Mouse (Mus musculus) lung, postnatal 4 days (tissue): ENCODE data around the gene Ost4.

Experiments used
- DNase-seq, 2 experiments: peaks; one replicate each; pipeline ENCODE4 v3.0.0; 2021

The Ost4 gene

DNA sequence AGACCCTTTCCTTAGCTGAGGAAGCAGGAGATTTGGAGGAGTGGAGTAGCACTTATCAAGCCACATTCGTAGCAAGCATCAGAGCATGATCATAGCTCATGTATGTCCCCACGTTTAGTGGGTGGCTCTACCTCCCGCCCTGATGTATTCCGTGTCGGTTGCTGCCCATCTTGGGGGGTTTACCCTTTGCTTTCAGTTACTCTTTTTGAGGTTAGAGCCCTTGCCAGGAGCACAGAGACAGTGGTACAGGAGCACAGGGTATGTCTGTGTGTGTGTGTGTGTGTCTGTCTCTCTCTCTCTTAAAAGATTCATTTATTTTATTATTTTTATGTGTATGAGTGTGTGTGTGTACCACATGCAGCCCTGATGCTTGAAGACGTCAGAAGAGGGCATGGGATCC, 15.5 kb upstream of the Ost4 start:
- DNase-seq = no peak

DNA sequence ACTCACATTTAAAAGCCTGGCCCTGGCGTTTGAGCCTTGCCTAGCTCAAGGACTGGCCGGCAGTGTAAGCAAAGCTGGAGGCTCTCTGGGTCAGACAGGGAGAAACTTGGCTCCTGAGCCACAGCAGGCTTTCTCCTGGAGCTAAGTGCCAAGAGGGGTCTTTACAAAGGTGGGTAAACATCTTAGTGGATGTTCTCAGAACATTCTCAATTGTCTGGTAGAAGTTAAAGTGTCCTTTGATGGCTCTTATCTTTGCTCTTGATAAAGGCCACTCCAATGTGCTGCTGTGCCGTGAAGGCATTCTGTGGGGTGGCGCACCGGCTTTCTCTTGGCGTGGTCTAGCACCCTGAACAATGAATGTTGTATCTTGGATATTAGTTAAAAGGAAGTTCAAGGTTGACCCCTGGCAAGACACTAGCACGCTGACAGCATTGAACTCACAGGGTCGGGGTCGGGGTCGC, 15.0 kb upstream of the Ost4 start:
- DNase-seq = peak in 1 of 2 experiments; percentile 51

DNA sequence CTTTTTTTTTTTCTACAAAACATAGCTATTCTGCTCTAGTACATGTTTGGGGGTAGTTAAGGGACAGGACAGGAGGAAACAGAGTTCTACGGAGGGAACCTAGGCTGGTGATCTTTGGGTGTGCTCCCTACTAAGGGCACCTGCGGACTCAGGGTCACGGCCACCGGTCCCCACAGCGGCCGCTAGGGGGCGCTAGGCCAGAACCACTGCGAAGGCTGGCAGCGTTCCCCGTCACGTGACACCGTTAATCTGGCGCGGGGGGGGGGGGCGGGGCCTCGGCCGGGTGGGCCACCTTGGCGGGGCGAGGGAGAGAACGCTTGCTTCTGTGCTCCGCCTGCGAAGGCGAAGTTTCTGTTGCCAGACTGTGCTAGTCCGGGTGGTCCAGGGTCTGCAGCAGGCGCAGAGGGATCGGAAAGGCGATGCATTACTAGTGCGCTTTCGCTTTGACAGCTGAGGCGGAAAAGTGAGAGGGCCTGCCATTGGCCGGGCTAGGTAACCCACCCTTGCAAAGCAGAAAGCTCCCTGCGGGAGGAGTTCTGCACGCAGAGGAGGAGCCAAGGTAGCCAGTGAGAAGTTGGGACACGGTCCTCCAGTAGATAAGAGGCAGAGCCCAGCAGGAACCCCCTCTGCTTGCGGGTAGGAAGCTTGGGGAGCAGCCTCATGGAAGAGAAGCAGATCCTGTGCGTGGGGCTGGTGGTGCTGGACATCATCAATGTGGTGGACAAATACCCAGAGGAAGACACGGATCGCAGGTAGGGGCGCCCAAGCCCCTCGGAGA, 13.9 kb upstream of the Ost4 start, which contains the start of gene Khk:
TSS of gene Khk (plus strand) at position 176 of the 778 bp plus-strand sequence.
- peak; percentile 90 to 94 for DNase-seq

DNA sequence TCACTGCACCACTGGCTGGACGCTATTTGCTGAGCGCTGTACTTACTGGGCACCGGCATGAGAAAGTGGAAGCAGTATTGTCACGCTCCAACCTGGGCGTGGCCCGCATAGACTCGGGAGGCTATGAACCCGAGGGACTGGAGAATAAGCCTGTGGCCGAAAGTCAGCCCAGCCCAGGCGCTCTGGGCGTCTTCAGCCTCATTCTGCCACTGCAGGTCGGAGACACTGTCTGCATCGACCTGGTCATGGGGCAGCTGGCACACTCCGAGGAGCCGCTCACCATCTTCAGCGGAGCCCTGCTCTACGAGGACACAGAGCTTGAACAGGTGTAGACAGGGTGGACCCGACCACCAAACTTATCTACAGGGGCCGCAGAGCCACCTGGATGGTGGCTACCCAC, 13.0 kb upstream of the Ost4 start:
- peak; percentile 48 to 59 for DNase-seq

DNA sequence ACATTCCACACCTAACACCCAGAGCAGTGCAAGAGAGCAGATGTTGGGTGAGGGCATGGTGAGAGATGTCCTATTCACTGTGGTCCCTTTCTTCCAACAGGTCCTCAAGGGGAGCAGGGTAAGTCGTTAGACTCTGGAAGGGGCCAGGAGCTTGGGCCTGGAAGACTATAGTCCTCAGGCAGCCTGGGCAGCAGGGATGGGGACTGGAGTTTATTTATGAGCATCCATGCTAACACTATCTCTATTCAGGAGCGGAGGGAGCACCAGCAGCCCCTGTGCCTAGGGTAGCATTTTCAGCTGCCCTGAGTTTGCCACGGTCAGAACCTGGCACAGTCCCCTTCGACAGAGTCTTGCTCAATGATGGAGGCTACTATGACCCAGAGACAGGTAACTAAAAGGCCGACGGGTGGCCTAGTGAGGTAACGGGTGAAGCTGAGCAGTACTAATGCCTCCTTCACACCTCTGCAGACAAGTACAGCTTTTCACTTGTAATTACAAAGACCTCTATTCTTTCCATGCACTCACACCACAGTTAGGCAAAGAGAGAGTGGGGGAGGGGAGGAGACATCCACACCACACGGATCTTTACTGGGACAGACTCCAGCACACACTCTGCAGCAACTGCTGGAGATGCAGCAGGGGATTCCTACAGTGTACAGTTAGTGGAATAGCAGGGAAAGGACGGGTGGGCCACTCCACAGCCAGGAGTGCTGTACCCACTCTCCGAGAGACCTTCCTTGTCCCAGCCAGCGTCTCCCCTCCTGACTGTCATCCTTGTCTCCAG, 12.4 kb upstream of the Ost4 start:
- DNase-seq = no peak

DNA sequence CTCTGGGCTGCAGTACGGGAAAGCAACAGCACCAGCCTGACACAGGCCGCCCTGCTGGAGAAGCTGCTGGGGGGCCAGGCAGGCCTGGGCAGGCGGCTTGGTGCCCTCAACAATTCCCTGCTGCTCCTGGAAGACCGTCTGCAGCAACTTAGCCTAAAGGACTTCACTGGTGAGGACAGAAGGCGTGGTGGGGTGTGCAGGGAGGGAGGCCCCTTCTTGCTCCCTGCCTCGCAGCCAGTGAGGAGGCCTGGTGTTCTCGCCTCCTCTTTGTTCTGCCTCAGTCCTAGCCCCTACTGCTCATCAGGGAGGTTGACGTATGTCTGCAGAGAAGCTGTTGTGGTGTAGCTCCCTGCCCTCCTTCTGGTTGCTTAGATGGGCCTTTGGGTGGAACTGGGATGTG, 11.1 kb upstream of the Ost4 start:
- DNase-seq = no peak

DNA sequence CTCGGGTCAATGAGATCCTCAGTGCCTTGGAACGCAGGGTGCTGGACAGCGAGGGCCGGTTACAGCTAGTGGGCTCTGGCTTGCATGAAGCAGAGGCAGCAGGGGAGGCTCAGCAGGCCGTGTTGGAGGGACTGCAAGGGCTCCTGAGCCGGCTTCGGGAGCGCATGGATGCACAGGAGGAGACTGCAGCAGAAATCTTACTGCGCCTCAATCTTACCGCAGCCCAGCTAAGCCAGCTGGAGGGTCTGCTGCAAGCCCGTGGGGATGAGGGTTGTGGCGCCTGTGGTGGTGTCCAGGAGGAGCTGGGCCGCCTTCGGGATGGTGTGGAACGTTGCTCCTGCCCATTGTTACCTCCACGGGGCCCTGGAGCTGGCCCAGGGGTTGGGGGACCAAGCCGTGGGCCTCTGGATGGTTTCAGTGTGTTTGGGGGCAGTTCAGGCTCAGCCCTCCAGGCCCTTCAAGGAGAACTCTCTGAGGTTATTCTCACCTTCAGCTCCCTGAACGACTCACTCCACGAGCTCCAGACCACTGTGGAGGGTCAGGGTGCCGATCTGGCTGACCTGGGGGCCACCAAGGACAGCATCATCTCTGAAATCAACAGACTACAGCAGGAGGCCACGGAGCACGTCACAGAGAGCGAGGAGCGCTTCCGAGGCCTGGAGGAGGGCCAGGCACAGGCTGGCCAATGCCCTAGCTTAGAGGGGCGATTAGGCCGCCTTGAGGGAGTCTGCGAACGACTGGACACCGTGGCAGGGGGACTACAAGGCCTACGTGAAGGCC, 10.5 kb upstream of the Ost4 start:
- peak in 1 of 2 experiments; percentile 26 for DNase-seq

DNA sequence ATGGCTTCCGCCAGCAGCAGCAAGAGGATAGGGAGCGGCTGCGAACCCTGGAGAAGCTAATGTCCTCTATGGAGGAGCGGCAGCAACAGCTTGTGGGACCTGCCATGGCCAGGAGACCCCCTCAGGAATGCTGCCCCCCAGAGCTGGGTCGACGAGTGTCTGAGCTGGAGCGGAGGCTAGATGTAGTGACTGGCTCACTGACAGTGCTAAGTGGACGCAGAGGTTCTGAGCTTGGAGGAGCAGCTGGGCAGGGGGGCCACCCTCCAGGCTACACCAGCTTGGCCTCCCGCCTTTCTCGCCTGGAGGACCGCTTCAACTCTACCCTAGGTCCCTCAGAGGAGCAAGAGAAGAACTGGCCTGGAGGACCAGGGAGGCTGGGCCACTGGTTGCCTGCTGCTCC, 9.8 kb upstream of the Ost4 start:
- DNase-seq = peak in 1 of 2 experiments; percentile 28

DNA sequence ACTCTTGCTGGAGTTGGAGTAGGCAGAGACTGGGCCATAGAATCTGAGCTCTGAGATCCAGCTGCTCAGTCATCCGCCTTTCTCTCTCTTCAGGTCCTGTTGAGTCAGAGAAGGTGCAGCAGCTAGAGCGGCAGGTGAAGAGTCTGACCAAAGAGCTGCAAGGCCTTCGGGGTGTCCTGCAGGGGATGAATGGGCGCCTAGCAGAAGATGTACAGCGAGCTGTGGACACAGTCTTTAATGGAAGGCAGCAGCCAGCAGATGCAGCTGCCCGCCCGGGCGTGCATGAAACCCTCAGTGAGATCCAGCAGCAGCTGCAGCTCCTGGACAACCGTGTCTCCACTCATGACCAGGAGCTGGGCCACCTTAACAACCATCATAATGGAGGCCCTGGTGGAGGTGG, 9.3 kb upstream of the Ost4 start:
- no peak for DNase-seq

DNA sequence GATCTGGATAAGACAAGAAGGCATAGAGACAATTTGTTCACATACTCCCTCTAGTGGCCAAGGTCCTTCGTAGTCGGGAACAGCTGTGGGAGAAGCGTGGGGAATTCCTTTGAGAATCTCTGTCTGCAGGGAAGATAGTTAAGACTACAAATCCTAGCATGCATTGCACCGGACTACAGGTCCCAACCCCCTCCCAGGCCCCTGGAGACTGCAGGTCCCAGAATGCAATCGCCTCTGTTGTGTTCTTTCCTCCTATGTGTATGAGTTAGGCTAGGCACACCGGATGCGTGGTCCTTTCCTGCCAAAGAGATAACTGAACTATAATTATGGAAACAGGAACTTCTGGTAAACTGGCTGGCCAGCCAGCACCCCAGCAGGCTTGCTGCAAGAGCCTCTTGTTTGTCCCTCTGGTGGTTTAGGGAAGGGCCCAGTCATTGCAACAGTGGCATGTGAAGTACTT, 8.4 kb upstream of the Ost4 start:
- peak; percentile 91 to 96 for DNase-seq

DNA sequence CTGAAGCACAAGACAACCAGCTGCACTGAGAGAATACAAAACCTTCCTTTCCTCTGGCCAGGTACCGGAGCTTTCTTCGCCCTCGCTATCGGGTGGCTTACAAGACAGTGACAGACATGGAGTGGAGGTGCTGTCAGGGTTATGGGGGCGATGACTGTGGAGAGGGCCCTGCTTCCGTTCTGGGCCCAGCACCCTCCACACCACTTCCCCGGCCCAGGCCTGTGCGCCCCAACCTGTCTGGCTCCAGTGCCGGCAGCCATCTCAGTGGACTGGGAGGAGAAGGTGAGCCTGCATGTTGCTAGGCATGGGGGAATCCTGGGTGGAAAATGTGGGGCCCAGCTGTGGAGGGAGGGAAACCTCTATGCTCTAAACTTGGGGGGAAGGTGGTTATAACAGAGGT, 7.9 kb upstream of the Ost4 start:
- peak; percentile 42 to 48 for DNase-seq

DNA sequence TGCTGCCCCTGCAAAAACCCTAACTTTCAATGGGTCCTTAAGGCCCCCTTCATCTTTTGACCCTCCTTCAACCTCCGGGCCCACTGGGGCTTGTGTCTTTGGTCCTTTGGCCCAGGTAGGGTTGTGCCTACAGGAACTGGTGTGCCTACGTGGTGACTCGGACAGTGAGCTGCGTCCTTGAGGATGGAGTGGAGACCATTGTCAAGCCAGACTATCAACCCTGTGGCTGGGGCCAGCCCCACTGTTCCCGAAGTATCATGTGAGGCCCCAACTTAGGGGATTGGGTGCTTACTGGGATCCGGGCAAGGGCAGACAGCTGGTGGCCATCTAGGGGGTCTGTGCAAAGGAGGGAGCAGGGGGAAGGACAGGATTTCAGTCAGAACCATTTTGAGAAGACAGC, 7.3 kb upstream of the Ost4 start:
- DNase-seq = peak in 1 of 2 experiments; percentile 30

DNA sequence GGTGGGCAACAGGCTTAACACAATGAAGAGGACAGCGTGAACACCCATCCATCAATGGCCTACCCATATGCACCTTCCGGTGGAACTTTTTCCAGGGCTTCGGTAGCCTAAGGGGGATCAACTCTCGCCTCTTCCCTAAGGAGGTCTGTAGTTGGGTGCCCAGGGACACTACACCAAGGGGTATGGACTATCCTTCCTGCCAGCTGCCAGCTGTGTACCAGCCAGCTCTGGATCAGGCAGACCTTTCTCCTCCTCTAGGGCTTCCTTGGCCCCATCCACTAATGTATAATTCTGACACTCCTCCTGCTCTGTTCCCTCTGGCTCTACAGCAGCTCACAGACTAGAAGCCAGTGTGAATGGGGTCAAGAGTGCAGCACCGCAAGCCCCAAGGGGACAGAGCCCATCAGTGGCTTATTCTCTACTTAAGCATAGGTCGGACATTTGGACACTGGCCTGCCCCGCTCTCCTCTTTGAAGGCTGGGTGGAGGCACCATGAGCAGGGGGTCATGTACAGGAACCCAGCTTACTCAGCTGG, 6.6 kb upstream of the Ost4 start:
- peak in 1 of 2 experiments; percentile 25 for DNase-seq

DNA sequence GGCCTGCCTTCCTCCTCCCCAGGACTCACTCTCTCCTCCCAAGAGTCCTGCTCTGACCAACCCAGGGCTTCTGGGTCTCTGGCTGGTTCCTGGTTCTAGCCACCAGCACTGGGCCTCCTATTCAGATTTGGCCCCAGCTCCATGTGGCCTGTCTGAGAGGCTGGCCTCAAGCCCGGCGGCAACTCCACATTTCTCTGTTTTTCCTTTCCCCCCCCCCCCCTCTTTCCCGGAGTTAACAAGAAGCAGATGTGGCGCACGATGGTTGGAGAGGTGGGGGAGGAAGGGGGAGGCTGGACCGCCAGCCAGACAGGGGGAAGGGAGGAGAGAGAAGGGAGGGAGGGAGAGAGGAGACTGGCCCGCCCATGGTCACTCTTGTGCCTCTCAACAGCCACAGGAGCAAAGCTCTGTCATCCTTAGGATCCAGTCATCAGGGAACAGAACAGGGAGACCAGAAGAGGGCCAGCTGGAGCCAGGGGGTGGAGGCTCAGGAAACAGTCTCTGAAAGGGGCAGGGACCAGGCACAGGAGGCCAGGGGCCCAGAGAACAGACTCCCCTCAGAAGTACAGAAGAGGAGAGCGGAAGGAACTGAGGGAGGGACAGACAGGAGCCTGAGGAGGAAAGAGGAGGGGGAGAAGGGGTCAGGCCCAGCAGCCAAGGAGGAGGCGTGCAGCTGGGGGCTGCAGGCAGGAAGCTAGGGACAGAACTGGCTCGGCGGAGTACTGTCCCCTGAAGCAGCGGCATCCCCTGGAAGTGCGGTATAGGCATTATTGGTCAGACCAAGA, 5.7 kb upstream of the Ost4 start, which contains the start of gene Emilin1:
TSS of gene Emilin1 (plus strand) at position 343 of the 782 bp plus-strand sequence.
- DNase-seq = peak; percentile 79 to 92

DNA sequence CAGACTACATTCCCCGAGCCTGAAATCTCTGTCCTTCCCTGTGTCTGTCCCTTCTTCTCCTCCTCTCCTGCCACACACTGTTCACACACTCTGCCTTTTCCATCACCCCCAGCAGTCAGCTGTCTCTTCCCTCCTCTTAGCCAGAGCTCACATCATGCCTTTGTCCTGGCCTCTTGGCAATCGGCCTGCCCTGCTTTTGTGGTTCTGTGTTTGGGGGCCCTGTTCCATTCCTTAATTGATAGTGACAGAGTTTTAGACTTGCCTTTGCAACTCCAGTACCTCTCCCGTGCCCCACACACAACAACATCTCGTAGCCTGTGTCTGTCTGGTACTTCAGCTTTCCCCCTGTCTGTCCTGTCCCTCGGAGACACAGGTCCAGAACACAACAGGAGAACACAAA, 4.6 kb upstream of the Ost4 start:
- DNase-seq = peak in 1 of 2 experiments; percentile 58

DNA sequence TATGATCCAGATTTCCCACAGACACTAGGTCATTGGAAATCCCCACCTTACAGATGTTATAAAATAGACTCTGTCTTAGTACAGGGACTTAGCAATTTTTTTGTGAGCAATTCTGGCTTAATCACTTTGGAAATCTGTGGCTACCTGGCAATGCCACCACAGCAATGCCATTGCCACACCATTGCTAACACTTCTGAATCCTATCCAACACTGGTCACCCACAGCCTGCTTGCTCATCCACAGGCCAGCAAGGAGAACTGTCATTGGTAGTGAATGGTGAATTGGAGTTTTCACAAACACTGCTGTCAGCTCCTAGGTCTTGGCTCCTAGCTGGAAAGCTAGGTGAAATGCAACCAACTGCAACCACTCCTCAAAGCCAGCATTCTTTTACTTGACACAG, 2.9 kb upstream of the Ost4 start:
- DNase-seq = no peak

DNA sequence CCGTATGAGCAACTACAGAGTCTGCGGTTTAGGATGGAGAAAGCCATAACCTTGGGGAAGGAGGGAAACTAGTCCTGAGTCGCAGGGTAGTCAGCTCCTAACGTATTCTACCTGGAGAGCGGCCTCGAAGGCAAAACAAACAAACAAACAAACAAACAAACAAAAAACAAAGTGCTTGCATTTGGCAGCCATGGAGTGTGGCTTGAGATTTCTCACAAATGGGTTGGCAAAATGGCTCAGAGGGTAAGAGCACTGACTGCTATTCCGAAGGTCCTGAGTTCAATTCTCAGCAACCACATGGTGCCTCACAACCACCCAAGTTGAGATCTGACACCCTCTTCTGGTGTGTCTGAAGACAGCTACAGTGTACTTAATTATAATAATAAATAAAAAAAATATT, 2.3 kb upstream of the Ost4 start:
- DNase-seq = no peak

DNA sequence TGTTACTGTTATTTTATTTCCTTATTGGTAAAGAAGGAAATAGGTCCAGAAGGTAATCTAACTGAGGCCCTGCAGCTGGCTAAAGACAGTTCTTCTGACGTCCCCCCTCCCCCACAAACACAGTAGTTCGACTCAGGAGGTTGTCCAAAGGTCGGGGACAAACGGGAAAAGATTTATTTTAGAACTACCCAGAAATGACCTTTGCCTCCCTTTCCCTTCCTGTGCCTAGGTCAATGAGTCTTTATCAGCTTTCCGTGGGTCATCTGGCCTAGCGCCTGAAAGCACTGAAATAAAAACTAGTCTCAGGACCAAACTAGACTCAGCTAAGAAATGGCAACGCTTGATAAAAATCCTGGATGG, 1.7 kb upstream of the Ost4 start:
- no peak for DNase-seq

DNA sequence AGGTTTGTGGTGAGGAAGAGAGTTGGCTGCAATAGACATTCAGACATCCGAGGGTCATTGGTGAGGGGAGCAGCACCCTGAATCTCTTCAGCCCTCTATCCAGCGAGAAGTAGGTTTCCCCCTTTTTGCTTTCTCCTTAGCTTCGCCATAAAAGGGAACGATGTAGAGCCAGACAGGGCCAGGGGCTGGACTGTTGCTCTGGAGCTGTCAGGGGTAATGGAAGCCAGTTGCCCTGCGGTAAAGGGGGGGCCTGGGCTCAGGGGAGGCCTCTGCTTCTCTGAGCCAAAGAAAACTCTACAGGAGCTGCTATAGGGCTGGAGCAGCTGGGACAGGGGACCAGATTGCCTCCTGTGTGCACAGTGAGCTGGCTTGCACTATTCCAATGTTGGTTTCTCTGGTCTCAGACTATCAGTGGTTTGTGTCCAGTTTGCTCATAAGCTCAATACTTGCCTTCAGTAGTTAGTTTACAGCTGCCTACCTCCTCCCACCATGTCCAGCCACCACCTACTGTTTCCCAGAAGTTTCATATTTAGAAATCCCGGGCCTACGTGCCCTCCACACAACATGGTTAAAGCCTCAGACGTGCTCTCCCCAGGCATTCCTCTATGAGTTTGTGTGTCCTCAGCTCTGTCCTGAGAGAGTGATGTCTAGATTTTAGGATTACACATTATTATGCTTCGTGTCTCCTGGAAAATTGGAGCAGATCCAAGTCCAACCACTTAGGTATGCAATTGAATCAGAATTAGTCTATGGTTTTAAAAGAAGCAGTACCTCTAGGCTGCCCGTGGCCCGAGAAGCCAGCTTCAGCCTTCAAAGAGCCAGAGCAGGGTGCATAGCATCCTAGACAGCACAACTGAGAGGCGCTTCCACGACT, 1.1 kb upstream of the Ost4 start:
- DNase-seq = peak; percentile 52 to 80

DNA sequence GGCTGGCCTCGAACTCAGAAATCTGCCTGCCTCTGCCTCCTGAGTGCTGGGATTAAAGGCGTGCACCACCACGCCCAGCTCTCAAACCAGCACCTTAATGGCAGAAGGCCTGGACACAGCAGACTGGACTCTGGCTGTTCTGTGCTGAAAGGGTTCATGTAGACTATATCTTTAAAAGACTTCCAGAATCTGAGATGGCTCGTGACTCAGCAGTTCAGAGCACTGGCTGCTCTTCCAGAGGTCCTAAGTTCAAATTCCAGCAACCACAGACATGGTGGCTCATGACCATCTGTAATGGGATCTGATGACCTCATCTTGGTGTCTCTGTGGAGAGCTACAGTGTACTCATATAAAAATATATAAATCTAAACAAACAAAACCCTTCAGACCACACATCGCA, 5.7 kb downstream of the Ost4 start:
- DNase-seq = no peak

DNA sequence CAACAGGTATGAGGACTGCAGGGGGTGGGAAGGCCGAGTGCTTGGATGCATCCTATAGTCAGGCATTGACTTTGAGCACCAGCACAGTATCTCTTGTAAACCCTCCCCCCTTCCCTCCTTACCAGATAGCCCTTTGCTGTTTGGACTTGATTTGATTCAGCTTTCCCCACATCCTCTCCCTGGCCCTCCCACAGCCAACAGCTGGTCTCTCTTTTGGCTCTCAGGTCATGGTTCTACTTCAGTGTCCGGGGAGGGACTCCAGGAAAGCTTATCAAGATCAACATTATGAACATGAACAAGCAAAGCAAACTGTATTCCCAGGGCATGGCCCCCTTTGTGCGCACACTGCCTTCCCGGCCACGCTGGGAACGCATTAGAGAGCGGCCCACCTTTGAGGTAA, 17.2 kb downstream of the Ost4 start:
- peak in 1 of 2 experiments; percentile 54 for DNase-seq
